Mouse (Mus musculus): Measurements from ENCODE around the gene Gm20458. TPM values are rescaled to one million over a fixed set of nuclear protein-coding genes. Genes with fewer than 3 reads are reported as not detected.

Gm20458 gene
- polyA plus RNA-seq, 1 experiment from 2014 or later: 8.9 TPM

GRCm38 (mm10) chr2:164431676-164432465, 28.9 kb upstream of the Gm20458 start:
- 69% methylated on average over 9 of the region's 9 CpGs for WGBS
- H3K4me1 ChIP-seq (ENCODE audit: control insufficient read depth, insufficient read depth, low read length): no peaks in the 10 kb centered on the region
- H3K4me2 ChIP-seq (ENCODE audit: low read length): no peak overlapping the region
- no peak for ATAC-seq
- DNase-seq (ENCODE audit: low spot score): no peak
- no peaks in the 10 kb centered on the region for H3K27me3 ChIP-seq (replicated peaks; ENCODE audit: control insufficient read depth, insufficient read depth, low read length)
- no peaks in the 10 kb centered on the region for H3K9me3 ChIP-seq (replicated peaks; ENCODE audit: control insufficient read depth, low read length)
- no peak overlapping the region for H3K4me3 ChIP-seq (ENCODE audit: low read depth, low read length)
- no peak overlapping the region for H3K27ac ChIP-seq (ENCODE audit: low read depth, low read length)
- no peak overlapping the region for H3K9ac ChIP-seq (ENCODE audit: low read length)
- no peaks in the 10 kb centered on the region for H3K36me3 ChIP-seq (ENCODE audit: control insufficient read depth, insufficient read depth, low read length)

- ATAC-seq (no peak), DNase-seq (ENCODE audit: low spot score) (no peak)
- no peaks in the 10 kb centered on the region for H3K27me3 ChIP-seq (replicated peaks; ENCODE audit: control insufficient read depth, insufficient read depth, low read length)
Measured at GRCm38 (mm10) chr2:164432541-164433191, 28.1 kb upstream of the Gm20458 start.

GRCm38 (mm10) chr2:164433278-164433895, 27.4 kb upstream of the Gm20458 start:
- ATAC-seq (no peak), DNase-seq (ENCODE audit: low spot score) (no peak)
- Histone ChIP-seq H3K9me3 (replicated peaks; ENCODE audit: control insufficient read depth, low read length) (no peaks in the 10 kb centered on the region), H3K27me3 (replicated peaks; ENCODE audit: control insufficient read depth, insufficient read depth, low read length) (no peaks in the 10 kb centered on the region), H3K4me2 (ENCODE audit: low read length) (no peak overlapping the region), H3K36me3 (ENCODE audit: control insufficient read depth, insufficient read depth, low read length) (no peaks in the 10 kb centered on the region), H3K4me1 (ENCODE audit: control insufficient read depth, insufficient read depth, low read length) (no peaks in the 10 kb centered on the region), H3K27ac (ENCODE audit: low read depth, low read length) (no peak overlapping the region), H3K9ac (ENCODE audit: low read length) (no peak overlapping the region), H3K4me3 (ENCODE audit: low read depth, low read length) (no peak overlapping the region)
- WGBS: 86% methylated on average over 9 of the region's 9 CpGs

More at GRCm38 (mm10) chr2:164432541-164433191, 28.1 kb upstream of the Gm20458 start:
- Histone ChIP-seq H3K36me3 (ENCODE audit: control insufficient read depth, insufficient read depth, low read length) (no peaks in the 10 kb centered on the region), H3K9ac (ENCODE audit: low read length) (no peak overlapping the region), H3K27ac (ENCODE audit: low read depth, low read length) (no peak overlapping the region), H3K4me2 (ENCODE audit: low read length) (no peak overlapping the region), H3K9me3 (replicated peaks; ENCODE audit: control insufficient read depth, low read length) (no peaks in the 10 kb centered on the region), H3K4me1 (ENCODE audit: control insufficient read depth, insufficient read depth, low read length) (no peaks in the 10 kb centered on the region), H3K4me3 (ENCODE audit: low read depth, low read length) (no peak overlapping the region)
- WGBS: 41% methylated on average over 22 of the region's 22 CpGs

GRCm38 (mm10) chr2:164434681-164435080, 26.1 kb upstream of the Gm20458 start:
- H3K27ac ChIP-seq (ENCODE audit: low read depth, low read length): no peak overlapping the region
- H3K4me3 ChIP-seq (ENCODE audit: low read depth, low read length): no peak overlapping the region
- no peak for ATAC-seq
- 90% methylated on average over 3 of the region's 3 CpGs for WGBS
- no peak overlapping the region for H3K4me2 ChIP-seq (ENCODE audit: low read length)
- no peak overlapping the region for H3K9ac ChIP-seq (ENCODE audit: low read length)
- H3K27me3 ChIP-seq (replicated peaks; ENCODE audit: control insufficient read depth, insufficient read depth, low read length): no peaks in the 10 kb centered on the region
- no peaks in the 10 kb centered on the region for H3K4me1 ChIP-seq (ENCODE audit: control insufficient read depth, insufficient read depth, low read length)
- H3K36me3 ChIP-seq (ENCODE audit: control insufficient read depth, insufficient read depth, low read length): no peaks in the 10 kb centered on the region
- no peaks in the 10 kb centered on the region for H3K9me3 ChIP-seq (replicated peaks; ENCODE audit: control insufficient read depth, low read length)
- no peak for DNase-seq (ENCODE audit: low spot score)

GRCm38 (mm10) chr2:164435216-164436090, 25.3 kb upstream of the Gm20458 start:
- Histone ChIP-seq H3K36me3 (ENCODE audit: control insufficient read depth, insufficient read depth, low read length) (no peaks in the 10 kb centered on the region), H3K4me2 (ENCODE audit: low read length) (no peak overlapping the region), H3K4me3 (ENCODE audit: low read depth, low read length) (no peak overlapping the region), H3K27ac (ENCODE audit: low read depth, low read length) (no peak overlapping the region), H3K4me1 (ENCODE audit: control insufficient read depth, insufficient read depth, low read length) (no peaks in the 10 kb centered on the region), H3K9me3 (replicated peaks; ENCODE audit: control insufficient read depth, low read length) (no peaks in the 10 kb centered on the region), H3K27me3 (replicated peaks; ENCODE audit: control insufficient read depth, insufficient read depth, low read length) (no peaks in the 10 kb centered on the region), H3K9ac (ENCODE audit: low read length) (no peak overlapping the region)
- ATAC-seq (no peak), DNase-seq (ENCODE audit: low spot score) (no peak)
- WGBS: 64% methylated on average over 5 of the region's 5 CpGs

- no peak overlapping the region for H3K27ac ChIP-seq (ENCODE audit: low read depth, low read length)
- 21% methylated on average over 8 of the region's 8 CpGs for WGBS
- ATAC-seq: no peak
Measured at GRCm38 (mm10) chr2:164436215-164436913, 24.4 kb upstream of the Gm20458 start.

GRCm38 (mm10) chr2:164436961-164437360, 23.8 kb upstream of the Gm20458 start:
- Histone ChIP-seq H3K4me1 (ENCODE audit: control insufficient read depth, insufficient read depth, low read length) (peaks cover under 1% of the 10 kb centered on the region; the same call in 1 of the 2 replicates), H3K9me3 (replicated peaks; ENCODE audit: control insufficient read depth, low read length) (no peaks in the 10 kb centered on the region), H3K4me2 (ENCODE audit: low read length) (no peak overlapping the region), H3K27me3 (replicated peaks; ENCODE audit: control insufficient read depth, insufficient read depth, low read length) (no peaks in the 10 kb centered on the region), H3K36me3 (ENCODE audit: control insufficient read depth, insufficient read depth, low read length) (no peaks in the 10 kb centered on the region), H3K9ac (ENCODE audit: low read length) (no peak overlapping the region), H3K27ac (ENCODE audit: low read depth, low read length) (no peak overlapping the region), H3K4me3 (ENCODE audit: low read depth, low read length) (no peak overlapping the region)
- ATAC-seq: no peak
- 63% methylated on average over 3 of the region's 3 CpGs for WGBS
- no peak for DNase-seq (ENCODE audit: low spot score)

More at GRCm38 (mm10) chr2:164436215-164436913, 24.4 kb upstream of the Gm20458 start:
- DNase-seq (ENCODE audit: low spot score): no peak
- Histone ChIP-seq H3K27me3 (replicated peaks; ENCODE audit: control insufficient read depth, insufficient read depth, low read length) (no peaks in the 10 kb centered on the region), H3K4me2 (ENCODE audit: low read length) (no peak overlapping the region), H3K4me1 (ENCODE audit: control insufficient read depth, insufficient read depth, low read length) (no peaks in the 10 kb centered on the region), H3K9ac (ENCODE audit: low read length) (no peak overlapping the region), H3K36me3 (ENCODE audit: control insufficient read depth, insufficient read depth, low read length) (no peaks in the 10 kb centered on the region), H3K4me3 (ENCODE audit: low read depth, low read length) (no peak overlapping the region), H3K9me3 (replicated peaks; ENCODE audit: control insufficient read depth, low read length) (no peaks in the 10 kb centered on the region)

GRCm38 (mm10) chr2:164437710-164438109, 23.1 kb upstream of the Gm20458 start:
- Histone ChIP-seq H3K4me2 (ENCODE audit: low read length) (no peak overlapping the region), H3K36me3 (ENCODE audit: control insufficient read depth, insufficient read depth, low read length) (no peaks in the 10 kb centered on the region), H3K27ac (ENCODE audit: low read depth, low read length) (no peak overlapping the region), H3K9ac (ENCODE audit: low read length) (no peak overlapping the region), H3K9me3 (replicated peaks; ENCODE audit: control insufficient read depth, low read length) (no peaks in the 10 kb centered on the region), H3K4me1 (ENCODE audit: control insufficient read depth, insufficient read depth, low read length) (peaks cover 6% of the 10 kb centered on the region), H3K27me3 (replicated peaks; ENCODE audit: control insufficient read depth, insufficient read depth, low read length) (0 out of 2 replicates have a peak, but pooled peaks cover 4% of the 10 kb centered on the region), H3K4me3 (ENCODE audit: low read depth, low read length) (no peak overlapping the region)
- ATAC-seq (no peak), DNase-seq (ENCODE audit: low spot score) (no peak)
- WGBS: 83% methylated on average over 6 of the region's 6 CpGs
